Mouse (Mus musculus) kidney, postnatal 0 days (tissue): ENCODE measurements around the gene Bad. TPM values are rescaled to one million over a fixed set of nuclear protein-coding genes. Genes with fewer than 3 reads are reported as not detected.

Experiments
- ATAC-seq: fragments of 200-750 bp; cut with Nextera tagmentation; replicated peaks from 2 replicates; pipeline ENCODE4 v1.8.0; 2017; ENCODE audit warnings: low read depth, moderate number of reproducible peaks, moderate TSS enrichment, moderate library complexity; ENCODE audit not compliant: low FRiP score
- DNase-seq: peaks from one replicate; pipeline ENCODE4 v3.0.0-alpha.2; 2016; ENCODE audit warnings: low spot score
- H3K27ac ChIP-seq: fragments of 300-500 bp; sonication (generic); 2 replicates; pipeline ENCODE4 v1.5.1; 2014; ENCODE audit warnings: mild to moderate bottlenecking
- H3K27me3 ChIP-seq: fragments of 300-500 bp; sonication (generic); 2 replicates; pipeline ENCODE4 v1.6.1; 2014; ENCODE audit warnings: low read length, mixed read lengths; ENCODE audit not compliant: insufficient read depth
- H3K36me3 ChIP-seq: fragments of 300-500 bp; sonication (generic); 2 replicates; pipeline ENCODE4 v1.6.1; 2014; ENCODE audit warnings: low read length, mixed read lengths; ENCODE audit not compliant: insufficient read depth
- H3K4me1 ChIP-seq: fragments of 300-500 bp; sonication (generic); replicated peaks from 2 replicates; pipeline ENCODE4 v1.6.1; 2014; ENCODE audit warnings: antibody characterized with exemption, low read length, mixed read lengths; ENCODE audit not compliant: insufficient read depth
- H3K4me2 ChIP-seq: fragments of 300-500 bp; sonication (generic); 2 replicates; pipeline ENCODE4 v1.6.1; 2014; ENCODE audit warnings: mild to moderate bottlenecking, low read length, moderate library complexity, mixed read lengths
- H3K4me3 ChIP-seq: fragments of 300-500 bp; sonication (generic); replicated peaks from 2 replicates; pipeline ENCODE4 v1.5.1; 2014; ENCODE audit warnings: low read depth, low read length
- H3K9ac ChIP-seq: fragments of 300-500 bp; sonication (generic); 2 replicates; pipeline ENCODE4 v1.6.1; 2014; ENCODE audit warnings: low read depth, low read length
- H3K9me3 ChIP-seq: fragments of 300-500 bp; sonication (generic); replicated peaks from 2 replicates; pipeline ENCODE4 v1.6.1; 2016; ENCODE audit warnings: low read length, inconsistent platforms, mixed read lengths
- CTCF ChIP-seq: IDR thresholded peaks from 2 replicates; pipeline ENCODE4 v1.5.1; 2016; ENCODE audit warnings: antibody characterized with exemption, low read depth, mild to moderate bottlenecking, moderate library complexity
- WGBS: fragments of 180-500 bp; shearing (Covaris S2); extraction: QIAGEN DNeasy Blood & Tissue Kit; methylation state at CpG from one replicate; pipeline ENCODE4 v1.1.7; 2014; 5-methylcytosine and 5-hydroxymethylcytosine counted together
- polyA plus RNA-seq: library from polyadenylated mRNA; unstranded; fragments of >200 nt; fragmentation: Nextera tagmentation; extraction: Ambion mirVana; gene quantifications from 2 replicates; pipeline ENCODE4 v1.2.1, GENCODE M21; 2015

Bad gene
- polyA plus RNA-seq, 1 experiment from 2014 or later, result 75.8 TPM

DNA sequence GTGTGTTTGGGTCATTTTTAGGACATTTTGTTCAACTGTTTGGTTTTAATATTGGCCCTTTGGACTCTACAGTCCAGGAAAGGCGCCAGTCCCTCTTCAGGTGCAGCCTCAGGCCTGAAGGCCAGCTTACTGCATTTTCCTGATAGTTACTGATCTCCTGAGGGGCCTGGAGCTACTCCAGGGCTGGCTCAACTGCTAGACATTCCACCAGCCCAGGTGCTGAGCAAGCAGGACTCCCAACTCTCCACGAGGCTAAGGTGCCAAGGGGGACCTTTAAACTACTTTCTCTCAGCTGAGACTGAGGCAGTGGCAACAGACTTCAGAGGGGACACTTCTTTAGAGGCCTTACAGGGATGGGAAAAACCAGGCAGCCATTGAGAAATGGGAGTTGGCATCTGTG, 36.8 kb upstream of the Bad start:
- ATAC-seq (0 out of 2 replicates have a peak, but pooled peaks have one; percentile 18), DNase-seq (no peak)
- Histone ChIP-seq H3K4me1 (peaks cover 8% of the 10 kb centered on the region), H3K4me3 (no peak overlapping the region), H3K9ac (no peak overlapping the region), H3K9me3 (no peaks in the 10 kb centered on the region), H3K4me2 (no peak overlapping the region), H3K27me3 (no peaks in the 10 kb centered on the region), H3K27ac (peak overlapping the region; percentile 36; the same call in 1 of the 2 replicates), H3K36me3 (peaks cover 22% of the 10 kb centered on the region; the same call in 1 of the 2 replicates)
- 69% methylated on average over 2 of the region's 2 CpGs for WGBS
- TF ChIP-seq CTCF, result no peak

DNA sequence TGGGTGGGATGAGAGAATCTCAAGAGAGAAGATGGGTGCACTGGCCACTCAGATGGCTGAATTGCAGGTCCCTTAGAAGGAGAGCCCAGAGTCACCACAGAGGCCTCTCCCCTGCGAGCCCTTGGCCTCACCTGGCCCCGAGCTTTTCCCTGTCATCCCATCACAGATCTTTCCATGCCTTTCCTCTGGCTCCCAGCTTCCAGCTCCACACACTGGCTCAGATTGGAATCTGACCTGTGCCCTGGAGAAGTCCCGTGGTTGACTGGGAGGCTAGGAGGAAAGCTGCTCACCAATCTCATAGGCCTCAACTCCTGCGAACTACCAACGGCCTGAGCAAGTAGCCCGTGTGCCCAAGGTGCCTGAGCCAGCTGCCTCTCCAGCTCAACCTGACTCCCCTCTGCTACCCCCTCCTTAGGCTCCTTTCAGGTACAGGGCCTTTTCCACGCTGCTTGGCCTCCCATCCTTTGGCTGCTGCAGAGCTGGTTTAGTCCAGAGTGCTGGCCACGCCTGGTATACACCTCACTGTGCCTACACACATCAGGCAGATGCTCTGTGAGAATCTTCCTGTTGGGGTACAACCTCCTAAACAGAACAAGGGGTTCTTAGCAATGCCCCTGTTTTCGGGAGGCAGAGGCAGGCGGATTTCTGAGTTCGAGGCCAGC, 36.0 kb upstream of the Bad start:
- TF ChIP-seq CTCF, result no peak
- peaks cover 22% of the 10 kb centered on the region; the same call in 1 of the 2 replicates for H3K36me3 ChIP-seq
- no peak for DNase-seq
- no peak overlapping the region for H3K4me3 ChIP-seq
- H3K27ac ChIP-seq, result peak overlapping the region; percentile 42; the same call in 1 of the 2 replicates
- no peak for ATAC-seq
- no peak overlapping the region for H3K9ac ChIP-seq
- WGBS, result 92% methylated on average over 11 of the region's 11 CpGs
- H3K4me1 ChIP-seq, result peaks cover 8% of the 10 kb centered on the region
- H3K27me3 ChIP-seq, result no peaks in the 10 kb centered on the region
- H3K4me2 ChIP-seq, result no peak overlapping the region
- H3K9me3 ChIP-seq, result no peaks in the 10 kb centered on the region

- Histone ChIP-seq H3K36me3 (peaks cover 22% of the 10 kb centered on the region; the same call in 1 of the 2 replicates), H3K4me2 (no peak overlapping the region), H3K4me1 (peaks cover 12% of the 10 kb centered on the region), H3K27ac (no peak overlapping the region), H3K9ac (no peak overlapping the region), H3K4me3 (no peak overlapping the region), H3K9me3 (no peaks in the 10 kb centered on the region), H3K27me3 (no peaks in the 10 kb centered on the region)
- WGBS, result 77% methylated on average over 3 of the region's 3 CpGs
- DNase-seq (no peak), ATAC-seq (no peak)
- no peak for TF ChIP-seq CTCF
These were observed 35.5 kb upstream of the Bad start for GRCm38 (mm10) chr19:6906199-6906598.

- no peak for TF ChIP-seq CTCF
- WGBS, result 87% methylated on average over 8 of the region's 8 CpGs
- Histone ChIP-seq H3K4me1 (peaks cover 15% of the 10 kb centered on the region), H3K9ac (no peak overlapping the region), H3K4me2 (peak overlapping the region; percentile 61), H3K27ac (no peak overlapping the region), H3K9me3 (no peaks in the 10 kb centered on the region), H3K27me3 (no peaks in the 10 kb centered on the region), H3K36me3 (peaks cover 31% of the 10 kb centered on the region), H3K4me3 (no peak overlapping the region)
- ATAC-seq (no peak), DNase-seq (no peak)
These were observed 34.6 kb upstream of the Bad start for GRCm38 (mm10) chr19:6907094-6907493.

GRCm38 (mm10) chr19:6907811-6908540, 33.7 kb upstream of the Bad start:
- Histone ChIP-seq H3K27me3 (no peaks in the 10 kb centered on the region), H3K4me2 (peak overlapping the region; percentile 61), H3K27ac (peak overlapping the region; percentile 98), H3K9me3 (no peaks in the 10 kb centered on the region), H3K4me3 (peak overlapping the region; percentile 52), H3K9ac (peak overlapping the region; percentile 58), H3K36me3 (peaks cover 39% of the 10 kb centered on the region), H3K4me1 (peaks cover 15% of the 10 kb centered on the region)
- no peak for ATAC-seq
- TF ChIP-seq CTCF, result 0 out of 2 replicates have a peak, but pooled peaks have one; percentile 19
- DNase-seq, result peak; percentile 60
- WGBS, result 56% methylated on average over 7 of the region's 7 CpGs

- 6% methylated on average over 11 of the region's 11 CpGs for WGBS
- peak overlapping the region; percentile 61 for H3K4me2 ChIP-seq
- DNase-seq (peak; percentile 32), ATAC-seq (no peak)
- peak overlapping the region; percentile 98 for H3K27ac ChIP-seq
- no peaks in the 10 kb centered on the region for H3K27me3 ChIP-seq
- peaks cover 15% of the 10 kb centered on the region for H3K4me1 ChIP-seq
- peak overlapping the region; percentile 58 for H3K9ac ChIP-seq
- peak overlapping the region; percentile 52 for H3K4me3 ChIP-seq
- H3K36me3 ChIP-seq, result peaks cover 46% of the 10 kb centered on the region
- no peak for TF ChIP-seq CTCF
- H3K9me3 ChIP-seq, result no peaks in the 10 kb centered on the region
These were observed 32.6 kb upstream of the Bad start for GRCm38 (mm10) chr19:6909021-6909420.
